Mouse (Mus musculus) embryonic fibroblast, embryonic 13.5 days (primary cell): ENCODE results near the gene Gpr174. TPM values are rescaled to one million over a fixed set of nuclear protein-coding genes. Genes with fewer than 3 reads are reported as not detected.
"Not testable (repeated sequence)": the region's sequence is repeated elsewhere in the genome, so short reads cannot be mapped to it uniquely, and the experiment has no call there.

Source experiments
- H3K27ac ChIP-seq: 2 replicates; pipeline ENCODE4 v1.5.1; 2012; ENCODE audit warnings: low read length, control low read depth, inconsistent platforms; ENCODE audit not compliant: insufficient read depth
- H3K4me1 ChIP-seq: 2 replicates; pipeline ENCODE4 v1.6.1; 2011; ENCODE audit warnings: low read length; ENCODE audit not compliant: control insufficient read depth, insufficient read depth
- H3K4me3 ChIP-seq: 2 replicates; pipeline ENCODE4 v1.5.1; 2011; ENCODE audit warnings: mild to moderate bottlenecking, control low read depth, low read length; ENCODE audit not compliant: insufficient read depth
- CTCF ChIP-seq: IDR thresholded peaks from 2 replicates; pipeline ENCODE4 v1.5.1; 2011; ENCODE audit warnings: mild to moderate bottlenecking, control low read depth, low read length, moderate library complexity, borderline replicate concordance; ENCODE audit not compliant: insufficient read depth
- POLR2A ChIP-seq: IDR thresholded peaks from 2 replicates; pipeline ENCODE4 v1.6.1; 2011; ENCODE audit warnings: low read depth, mild to moderate bottlenecking, control low read depth, low read length, moderate library complexity
- polyA plus RNA-seq: library from polyadenylated mRNA; stranded (reverse); fragments of >200 nt; gene quantifications from 2 replicates; pipeline ENCODE4 v1.2.4, GENCODE M21; 2011; ENCODE audit warnings: low read depth; ENCODE audit not compliant: missing spikeins, insufficient read length

Gene Gpr174
- not detected in 2 replicates for polyA plus RNA-seq

- H3K4me1 ChIP-seq = no peaks in the 10 kb centered on the region
- no peak within 1 kb of the TSS for H3K27ac ChIP-seq
- no peak within 1 kb of the TSS for H3K4me3 ChIP-seq
- TF ChIP-seq CTCF (no peak), POLR2A (no peak)
These were observed at the start of gene Gpr174 for GRCm38 (mm10) chrX:107255486-107256227. Gene Gpr174 (plus strand): TSS chrX:107255878.

GRCm38 (mm10) chrX:107217577-107218090 is 38.0 kb upstream of the Gpr174 start:
- H3K4me3 ChIP-seq = no peak overlapping the region
- TF ChIP-seq POLR2A (no peak), CTCF (no peak)
- no peaks in the 10 kb centered on the region for H3K4me1 ChIP-seq
- no peak overlapping the region for H3K27ac ChIP-seq

- Histone ChIP-seq H3K4me1 (no peaks in the 10 kb centered on the region), H3K27ac (no peak overlapping the region), H3K4me3 (no peak overlapping the region)
- TF ChIP-seq POLR2A (no peak), CTCF (no peak)
These were observed 30.8 kb upstream of the Gpr174 start for GRCm38 (mm10) chrX:107224846-107225245.

- no peak for TF ChIP-seq POLR2A
- TF ChIP-seq CTCF = no peak
- Histone ChIP-seq H3K27ac (no peak overlapping the region), H3K4me3 (no peak overlapping the region), H3K4me1 (no peaks in the 10 kb centered on the region)
These were observed 24.5 kb upstream of the Gpr174 start for GRCm38 (mm10) chrX:107231214-107231613.

- no peak overlapping the region for H3K4me3 ChIP-seq
- H3K27ac ChIP-seq = no peak overlapping the region
- H3K4me1 ChIP-seq = no peaks in the 10 kb centered on the region
- TF ChIP-seq CTCF (no peak), POLR2A (no peak)
These were observed 21.0 kb upstream of the Gpr174 start for GRCm38 (mm10) chrX:107234655-107235054.

- H3K27ac ChIP-seq = no peak overlapping the region
- H3K4me1 ChIP-seq = no peaks in the 10 kb centered on the region
- TF ChIP-seq POLR2A = no peak
- no peak for TF ChIP-seq CTCF
- H3K4me3 ChIP-seq = no peak overlapping the region
These were observed 19.2 kb upstream of the Gpr174 start for GRCm38 (mm10) chrX:107236461-107236860.

GRCm38 (mm10) chrX:107250390-107250789 is 5.3 kb upstream of the Gpr174 start:
- TF ChIP-seq CTCF (no peak), POLR2A (no peak)
- no peak overlapping the region for H3K27ac ChIP-seq
- no peak overlapping the region for H3K4me3 ChIP-seq

GRCm38 (mm10) chrX:107264619-107265018 is 8.9 kb downstream of the Gpr174 start:
- Histone ChIP-seq H3K4me1 (no peaks in the 10 kb centered on the region), H3K4me3 (no peak overlapping the region), H3K27ac (no peak overlapping the region)
- TF ChIP-seq POLR2A (no peak), CTCF (no peak)

More at GRCm38 (mm10) chrX:107250390-107250789, 5.3 kb upstream of the Gpr174 start:
- no peaks in the 10 kb centered on the region for H3K4me1 ChIP-seq

GRCm38 (mm10) chrX:107277606-107278005 is 21.9 kb downstream of the Gpr174 start:
- TF ChIP-seq POLR2A (no peak), CTCF (no peak)
- Histone ChIP-seq H3K27ac (no peak overlapping the region), H3K4me3 (no peak overlapping the region), H3K4me1 (no peaks in the 10 kb centered on the region)

GRCm38 (mm10) chrX:107284211-107284610 is 28.5 kb downstream of the Gpr174 start:
- H3K27ac ChIP-seq = no peak overlapping the region
- H3K4me3 ChIP-seq = no peak overlapping the region
- TF ChIP-seq POLR2A (no peak), CTCF (no peak)
- H3K4me1 ChIP-seq = no peaks in the 10 kb centered on the region

GRCm38 (mm10) chrX:107297861-107298260 is 42.2 kb downstream of the Gpr174 start:
- H3K27ac ChIP-seq, H3K4me3 ChIP-seq, H3K4me1 ChIP-seq: not testable (repeated sequence)
